Mouse (Mus musculus): ENCODE data around the gene Tomm20l. TPM values are rescaled to one million over a fixed set of nuclear protein-coding genes. Genes with fewer than 3 reads are reported as not detected.

Gene Tomm20l
- total RNA-seq (2023): not detected

GRCm38 (mm10) chr12:71111331-71111730, at the start of gene Tomm20l:
Gene Tomm20l, plus strand, starts transcription at chr12:71111428.

GRCm38 (mm10) chr12:71136130-71136973, 25.1 kb downstream of the Tomm20l start, which contains the start of the genes Timm9 and 2700049A03Rik:
Gene Timm9, minus strand, starts transcription at chr12:71136684.
Gene 2700049A03Rik, plus strand, starts transcription at chr12:71136848.

Other genes starting within 250 kb of the Tomm20l start
- gene Actr10, start 173.6 kb upstream of the Tomm20l start, total RNA-seq (2023): 100 to 1,000 TPM; 101 to 108 TPM
- 100 to 1,000 TPM; 116 to 131 TPM for gene Psma3, start 136.8 kb upstream of the Tomm20l start, total RNA-seq (2023)
- 10 to 100 TPM; 58.6 to 64.7 TPM for gene Arid4a, start 95.4 kb upstream of the Tomm20l start, total RNA-seq (2023)
- gene Timm9, start 25.3 kb downstream of the Tomm20l start, total RNA-seq (2023): 10 to 100 TPM in 1 of 2 experiments, 1 to 10 TPM in 1; 7.0 to 10.2 TPM
- 1 to 10 TPM; 8.0 to 8.1 TPM for gene 2700049A03Rik, start 25.4 kb downstream of the Tomm20l start, total RNA-seq (2023)
- under 1 TPM; 0.18 to 0.26 TPM for gene Dact1, start 198.5 kb downstream of the Tomm20l start, total RNA-seq (2023)